Mouse (Mus musculus) adrenal gland, adult 18-20 months (tissue): ENCODE data around the gene Sugct. TPM values are rescaled to one million over a fixed set of nuclear protein-coding genes. Genes with fewer than 3 reads are reported as not detected.

Experiments used
- DNase-seq, 2 experiments: peaks; one replicate each; pipeline ENCODE4 v3.0.0; 2021 to 2022; ENCODE audit warnings: low spot score in 2 of 2
- total RNA-seq, 2 experiments: library from RNA; stranded (reverse); gene quantifications; 1 replicate in 1 of 2; 2 replicates in 1 of 2; pipeline ENCODE4 v1.2.3; 2021

The Sugct gene
- total RNA-seq, 2 experiments from 2014 or later: 8.8 to 9.9 TPM

GRCm38 (mm10) chr13:17296912-17297311, 398.4 kb downstream of the Sugct start:
- DNase-seq: no peak

DNA sequence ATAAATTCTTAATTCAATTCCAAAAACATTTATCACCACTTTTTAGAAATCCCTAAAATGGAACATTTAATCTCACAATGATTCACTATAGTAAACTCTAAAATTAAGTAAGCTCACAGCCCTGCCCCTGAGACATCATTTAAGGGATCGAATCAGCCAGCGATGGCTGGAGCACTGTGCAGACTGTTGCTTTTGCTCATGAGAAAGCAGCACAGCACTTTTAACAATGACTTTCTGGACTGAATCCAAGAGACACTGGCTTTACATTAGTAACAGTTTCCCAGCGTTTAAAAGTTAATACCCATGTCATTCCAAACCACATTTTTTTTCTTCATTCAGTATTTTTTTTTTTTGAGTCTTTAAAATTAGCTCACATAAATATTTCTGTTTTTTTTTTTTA, 398.9 kb downstream of the Sugct start:
- DNase-seq: no peak

DNA sequence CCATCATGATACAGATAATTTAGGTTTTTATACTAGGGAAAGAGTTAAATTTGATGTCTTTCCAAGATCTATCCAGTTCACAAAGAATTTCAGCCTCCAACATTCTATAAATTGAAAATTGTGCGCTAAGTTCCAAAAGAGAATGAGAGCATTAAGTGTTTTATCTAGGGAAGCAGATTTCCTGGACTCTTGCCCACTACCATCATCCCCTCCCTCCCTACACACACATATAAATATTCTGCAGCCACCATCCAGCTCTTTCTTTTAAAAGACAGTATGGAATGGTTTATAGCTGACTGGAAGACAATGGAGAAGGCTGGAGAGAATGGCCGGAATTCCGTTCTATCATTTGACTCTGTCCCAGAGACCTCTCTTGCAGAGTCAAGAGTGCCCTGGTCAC, 404.3 kb downstream of the Sugct start:
- no peak for DNase-seq

DNA sequence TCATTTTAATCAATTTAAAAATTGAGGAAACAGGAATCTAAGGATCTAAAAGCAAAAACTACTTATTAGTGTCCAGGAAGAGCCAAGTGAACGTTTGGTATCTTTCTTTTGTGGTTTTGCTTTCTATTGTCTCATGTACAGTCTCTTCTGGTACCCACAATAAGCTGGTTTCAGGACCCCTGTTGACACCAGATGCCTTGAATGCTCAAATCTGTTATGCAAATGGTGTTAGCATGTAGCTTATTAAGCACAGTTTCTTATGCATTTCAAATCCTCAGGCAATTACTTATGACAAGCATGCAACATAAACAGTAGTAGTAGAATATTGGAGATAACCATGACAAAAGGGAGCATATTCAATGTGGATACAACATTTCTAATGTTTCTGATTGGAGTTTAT, 407.0 kb downstream of the Sugct start:
- DNase-seq: no peak

- DNase-seq: no peak
Observed at GRCm38 (mm10) chr13:17245936-17246335, 449.4 kb downstream of the Sugct start.

DNA sequence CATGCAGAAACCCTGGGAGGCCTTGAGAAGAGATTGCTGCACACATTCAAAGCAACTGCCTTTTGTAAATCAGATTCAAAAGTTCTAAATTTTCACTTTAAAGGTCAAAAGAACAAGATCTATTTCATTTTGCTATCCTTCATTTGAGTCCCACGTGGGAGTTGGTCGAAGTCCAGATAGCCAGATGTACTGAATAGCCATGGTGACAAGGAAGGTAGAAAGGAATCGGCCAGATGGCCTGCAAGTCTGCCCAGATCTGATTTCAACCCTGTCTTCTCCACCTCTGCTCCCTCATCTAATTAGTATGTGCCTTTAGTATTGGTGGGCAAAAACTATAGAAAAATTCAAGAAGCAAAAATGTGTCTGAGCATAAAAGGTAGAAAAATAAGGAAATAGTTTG, 478.8 kb downstream of the Sugct start:
- no peak for DNase-seq

GRCm38 (mm10) chr13:17212681-17213080, 482.7 kb downstream of the Sugct start:
- no peak for DNase-seq

- DNase-seq: no peak
Observed at GRCm38 (mm10) chr13:17190180-17190762, 505.1 kb downstream of the Sugct start.

- no peak for DNase-seq
Observed at GRCm38 (mm10) chr13:17185253-17185652, 510.1 kb downstream of the Sugct start.

DNA sequence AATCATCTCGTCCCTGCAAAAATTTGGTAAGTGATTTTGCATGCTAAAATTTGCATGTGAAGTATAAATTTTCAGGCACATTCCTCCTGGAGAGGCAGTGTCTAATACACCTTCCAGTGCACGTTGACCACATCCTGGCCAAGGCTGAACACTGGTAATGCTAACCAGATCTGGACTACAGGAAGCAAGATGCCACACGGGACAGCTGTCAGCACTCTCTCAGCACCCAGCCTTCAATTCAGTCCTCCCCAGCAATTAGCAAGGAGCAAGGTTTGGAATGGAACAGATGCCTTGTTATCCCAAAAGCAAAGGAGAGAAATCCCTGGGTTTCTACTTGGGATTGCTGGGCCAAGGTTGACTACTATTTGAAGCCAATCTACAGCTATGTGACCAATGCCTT, 529.4 kb downstream of the Sugct start:
- DNase-seq: no peak

DNA sequence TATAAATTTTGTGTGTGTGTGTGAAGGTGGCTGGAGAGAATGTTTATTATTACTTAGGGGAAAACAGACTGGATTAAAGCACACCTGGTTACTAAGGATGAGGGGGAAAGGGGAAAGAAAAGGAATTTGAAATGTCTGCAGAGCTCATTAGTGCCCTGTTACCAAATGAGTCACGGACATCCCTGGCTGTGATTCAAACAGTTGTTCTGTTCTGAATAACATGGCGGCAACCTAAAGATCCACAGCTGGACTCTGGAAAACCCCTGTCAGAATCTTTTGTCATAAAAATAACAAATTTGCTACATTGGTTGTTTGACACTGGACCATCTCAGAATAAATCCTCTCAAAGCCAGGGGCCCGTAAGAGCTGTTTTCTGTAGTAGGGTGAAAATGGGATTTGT, 530.6 kb downstream of the Sugct start:
- no peak for DNase-seq

DNA sequence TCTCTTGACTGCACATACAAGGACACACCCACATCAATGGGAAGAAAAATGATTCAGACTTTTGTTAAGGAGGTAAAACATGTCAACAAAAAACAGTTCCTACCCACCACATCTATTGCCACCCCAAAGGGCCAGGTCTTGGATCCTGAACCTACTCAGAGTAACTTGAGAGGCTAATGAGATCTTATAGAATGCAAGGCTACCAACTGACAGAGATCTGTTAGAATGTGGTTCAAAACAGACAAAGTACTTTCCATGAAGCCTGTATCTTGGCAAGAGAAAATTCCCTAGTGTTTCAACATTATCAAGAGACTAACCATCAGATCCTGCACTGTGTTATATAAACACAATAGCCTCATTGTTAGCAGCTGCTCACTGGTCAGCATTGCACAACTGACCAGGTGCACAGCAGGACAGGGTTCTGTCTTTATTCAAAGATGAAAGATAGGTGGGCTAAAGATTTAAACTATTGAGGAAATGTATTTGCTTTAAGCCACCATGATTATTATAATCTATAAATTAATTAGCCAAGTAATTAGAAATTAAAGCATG, 548.8 kb downstream of the Sugct start:
- no peak for DNase-seq

- no peak for DNase-seq
Observed at GRCm38 (mm10) chr13:17116073-17116472, 579.3 kb downstream of the Sugct start.

- no peak for DNase-seq
Observed at GRCm38 (mm10) chr13:17102372-17102771, 593.0 kb downstream of the Sugct start.

GRCm38 (mm10) chr13:17086547-17086946, 608.8 kb downstream of the Sugct start:
- DNase-seq: no peak

DNA sequence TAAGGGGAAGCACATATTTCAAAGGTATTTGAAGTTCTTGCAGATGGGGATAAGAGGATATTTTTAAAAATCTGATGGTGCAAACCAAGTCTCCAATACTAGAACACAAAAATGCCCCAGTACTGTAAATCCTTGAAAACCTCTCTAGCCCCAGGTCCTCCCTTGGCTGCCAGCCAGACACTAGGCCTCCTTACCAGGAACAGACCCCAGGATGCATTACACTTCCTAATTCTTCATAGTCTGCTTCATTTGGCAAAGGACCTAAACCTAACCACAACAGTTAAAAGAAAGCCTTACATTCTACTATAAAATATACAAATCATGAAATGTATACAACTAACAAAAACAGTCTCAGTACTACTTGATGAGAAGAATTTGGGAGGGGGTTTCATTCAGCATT, 609.2 kb downstream of the Sugct start:
- DNase-seq: no peak

- DNase-seq: no peak
Observed at GRCm38 (mm10) chr13:17084946-17085852, 610.2 kb downstream of the Sugct start.

DNA sequence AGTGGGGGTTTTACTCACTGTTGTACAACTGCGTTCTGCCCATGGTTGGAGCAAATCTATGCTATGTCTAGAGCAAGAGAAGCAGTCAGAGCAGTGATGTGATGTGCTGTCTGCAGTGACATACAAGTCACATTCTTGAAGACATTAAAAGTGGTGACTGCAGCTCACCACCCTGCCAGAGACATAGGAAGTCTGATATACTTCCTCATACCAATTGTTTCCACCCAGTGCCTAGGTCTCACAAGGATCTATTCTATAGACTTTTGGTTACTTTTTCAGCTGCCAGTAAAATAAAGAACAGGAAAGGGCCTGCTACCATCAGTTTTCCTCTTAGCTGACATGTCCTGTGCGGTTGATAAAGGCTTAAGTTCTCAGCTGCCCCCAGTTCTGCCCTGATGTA, 613.7 kb downstream of the Sugct start:
- DNase-seq: no peak

DNA sequence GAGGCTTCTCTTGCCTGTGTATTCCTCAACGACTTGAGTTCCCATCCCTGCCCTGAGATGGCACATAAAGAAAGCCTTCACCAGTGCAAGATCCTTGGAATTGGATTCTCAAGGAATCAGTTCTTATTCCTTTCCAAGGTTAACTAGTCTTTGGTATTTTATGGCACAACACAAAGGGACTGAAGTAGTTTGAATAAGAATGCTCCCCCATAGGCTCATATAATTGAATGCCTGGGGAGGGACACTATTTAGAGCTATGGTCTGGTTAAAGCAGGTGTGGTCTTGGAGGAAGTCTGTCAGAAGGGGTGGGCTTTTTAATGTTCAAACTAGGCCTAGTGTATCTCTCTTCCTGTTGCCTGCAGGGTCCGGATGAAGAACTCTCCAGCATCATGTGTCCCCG, 629.8 kb downstream of the Sugct start:
- no peak for DNase-seq

- DNase-seq: no peak
Observed at GRCm38 (mm10) chr13:17056650-17057049, 638.7 kb downstream of the Sugct start.

GRCm38 (mm10) chr13:17043426-17044224, 651.7 kb downstream of the Sugct start:
- DNase-seq: no peak

DNA sequence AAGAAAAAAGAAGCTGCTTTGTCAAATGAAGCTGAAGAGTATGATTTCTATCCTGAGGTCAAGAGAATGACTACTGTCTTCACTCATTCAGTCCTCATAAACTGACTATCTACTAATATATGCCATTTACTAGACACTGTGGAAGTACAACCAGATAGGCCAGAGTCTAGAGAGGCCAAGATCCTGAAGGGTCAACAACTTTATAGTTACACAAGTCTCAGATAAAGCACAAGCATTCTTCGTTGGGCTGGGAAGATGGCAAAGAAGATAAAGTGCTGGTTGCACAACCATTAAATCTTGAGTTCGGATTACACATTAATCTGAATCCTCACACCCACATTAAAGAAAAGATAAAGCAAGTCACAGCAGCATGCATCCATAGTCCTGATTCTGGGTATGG, 653.0 kb downstream of the Sugct start:
- no peak for DNase-seq
